Mouse (Mus musculus) limb, embryonic 14.5 days (tissue): ENCODE results near the gene Dgkz. TPM values are rescaled to one million over a fixed set of nuclear protein-coding genes. Genes with fewer than 3 reads are reported as not detected.

ENCODE experiments used
- ATAC-seq: fragments of 200-750 bp; cut with Nextera tagmentation; 2 replicates; pipeline ENCODE4 v1.8.0; 2017; ENCODE audit warnings: low read depth, moderate number of reproducible peaks, moderate TSS enrichment; ENCODE audit not compliant: low FRiP score
- DNase-seq: peaks from one replicate; pipeline ENCODE4 v3.0.0-alpha.2; 2015; ENCODE audit warnings: low spot score
- H3K27ac ChIP-seq: fragments of 300-500 bp; sonication (generic); replicated peaks from 2 replicates; pipeline ENCODE4 v1.5.1; 2014; ENCODE audit warnings: low read depth, mild to moderate bottlenecking, low read length, moderate library complexity, mixed read lengths
- H3K27me3 ChIP-seq: fragments of 300-500 bp; sonication (generic); 2 replicates; pipeline ENCODE4 v1.6.1; 2014; ENCODE audit warnings: low read length, mixed read lengths; ENCODE audit not compliant: control insufficient read depth, insufficient read depth
- H3K36me3 ChIP-seq: fragments of 300-500 bp; sonication (generic); 2 replicates; pipeline ENCODE4 v1.6.1; 2014; ENCODE audit warnings: mild to moderate bottlenecking, low read length, moderate library complexity, mixed read lengths; ENCODE audit not compliant: control insufficient read depth, insufficient read depth
- H3K4me1 ChIP-seq: fragments of 300-500 bp; sonication (generic); 2 replicates; pipeline ENCODE4 v1.6.1; 2014; ENCODE audit warnings: antibody characterized with exemption, low read length, mixed read lengths; ENCODE audit not compliant: control insufficient read depth, insufficient read depth
- H3K4me2 ChIP-seq: fragments of 300-500 bp; sonication (generic); replicated peaks from 2 replicates; pipeline ENCODE4 v1.6.1; 2014; ENCODE audit warnings: low read depth, mild to moderate bottlenecking, low read length, moderate library complexity; ENCODE audit not compliant: severe bottlenecking
- H3K4me3 ChIP-seq: fragments of 300-500 bp; sonication (generic); replicated peaks from 2 replicates; pipeline ENCODE4 v1.5.1; 2014; ENCODE audit warnings: low read length
- H3K9ac ChIP-seq: fragments of 300-500 bp; sonication (generic); 2 replicates; pipeline ENCODE4 v1.6.1; 2014; ENCODE audit warnings: mild to moderate bottlenecking, low read depth, low read length, moderate library complexity; ENCODE audit not compliant: severe bottlenecking
- H3K9me3 ChIP-seq: fragments of 300-500 bp; sonication (generic); 2 replicates; pipeline ENCODE4 v1.6.1; 2016; ENCODE audit warnings: low read length; ENCODE audit not compliant: control insufficient read depth
- POLR2A ChIP-seq: fragments of 200-500 bp; IDR thresholded peaks from 2 replicates; pipeline ENCODE4 v1.8.0; 2012; ENCODE audit warnings: inconsistent platforms, mild to moderate bottlenecking, moderate library complexity, borderline replicate concordance; ENCODE audit not compliant: insufficient read depth, insufficient read length; ENCODE audit errors: extremely low read depth
- WGBS: fragments of 180-500 bp; shearing (Covaris S2); extraction: QIAGEN DNeasy Blood & Tissue Kit; methylation state at CpG from one replicate; pipeline ENCODE4 v1.1.7; 2014; 5-methylcytosine and 5-hydroxymethylcytosine counted together
- polyA plus RNA-seq, 2 experiments: library from polyadenylated mRNA; depleted of rRNA in 1 of 2; stranded (reverse) in 1 of 2; unstranded in 1 of 2; fragments of >200 nt; fragmentation: Nextera tagmentation in 1 of 2; extraction: Ambion mirVana in 1 of 2; gene quantifications; 2 replicates each; pipeline versions ENCODE4 v1.2.1 to v1.2.3; 2012 to 2014

The Dgkz gene
- polyA plus RNA-seq, 2 experiments = 42.4 to 97.1 TPM

GRCm38 (mm10) chr2:91948151-91948509 is 27.5 kb downstream of the Dgkz start:
- H3K9me3 ChIP-seq = no peaks in the 10 kb centered on the region
- no peaks in the 10 kb centered on the region; the same call in 1 of the 2 replicates for H3K36me3 ChIP-seq
- no peak for TF ChIP-seq POLR2A
- no peak overlapping the region for H3K4me3 ChIP-seq
- 73% methylated on average over 6 of the region's 6 CpGs for WGBS
- no peaks in the 10 kb centered on the region for H3K27me3 ChIP-seq
- no peak for ATAC-seq
- no peak overlapping the region for H3K27ac ChIP-seq
- no peak overlapping the region for H3K9ac ChIP-seq
- DNase-seq = no peak
- H3K4me1 ChIP-seq = peaks cover 25% of the 10 kb centered on the region
- H3K4me2 ChIP-seq = no peak overlapping the region

GRCm38 (mm10) chr2:91947397-91948150 is 28.1 kb downstream of the Dgkz start:
- no peak overlapping the region for H3K27ac ChIP-seq
- no peaks in the 10 kb centered on the region for H3K27me3 ChIP-seq
- 56% methylated on average over 11 of the region's 11 CpGs for WGBS
- no peak overlapping the region for H3K4me2 ChIP-seq
- H3K4me1 ChIP-seq = peaks cover 25% of the 10 kb centered on the region
- ATAC-seq (peak; percentile 60), DNase-seq (peak; percentile 39)
- no peak overlapping the region for H3K4me3 ChIP-seq
- no peak overlapping the region for H3K9ac ChIP-seq
- no peaks in the 10 kb centered on the region; the same call in 1 of the 2 replicates for H3K36me3 ChIP-seq
- H3K9me3 ChIP-seq = no peaks in the 10 kb centered on the region
- no peak for TF ChIP-seq POLR2A

- TF ChIP-seq POLR2A = no peak
- H3K9me3 ChIP-seq = no peaks in the 10 kb centered on the region
- H3K4me2 ChIP-seq = no peak overlapping the region
- no peak overlapping the region for H3K27ac ChIP-seq
- no peak overlapping the region for H3K4me3 ChIP-seq
- no peak overlapping the region for H3K9ac ChIP-seq
- no peak for ATAC-seq
- H3K4me1 ChIP-seq = peaks cover 25% of the 10 kb centered on the region
- H3K36me3 ChIP-seq = peaks cover under 1% of the 10 kb centered on the region; the same call in 1 of the 2 replicates
- WGBS = 65% methylated on average over 6 of the region's 6 CpGs
- no peak for DNase-seq
- no peaks in the 10 kb centered on the region for H3K27me3 ChIP-seq
Observed at GRCm38 (mm10) chr2:91946836-91947235, 28.8 kb downstream of the Dgkz start.

DNA sequence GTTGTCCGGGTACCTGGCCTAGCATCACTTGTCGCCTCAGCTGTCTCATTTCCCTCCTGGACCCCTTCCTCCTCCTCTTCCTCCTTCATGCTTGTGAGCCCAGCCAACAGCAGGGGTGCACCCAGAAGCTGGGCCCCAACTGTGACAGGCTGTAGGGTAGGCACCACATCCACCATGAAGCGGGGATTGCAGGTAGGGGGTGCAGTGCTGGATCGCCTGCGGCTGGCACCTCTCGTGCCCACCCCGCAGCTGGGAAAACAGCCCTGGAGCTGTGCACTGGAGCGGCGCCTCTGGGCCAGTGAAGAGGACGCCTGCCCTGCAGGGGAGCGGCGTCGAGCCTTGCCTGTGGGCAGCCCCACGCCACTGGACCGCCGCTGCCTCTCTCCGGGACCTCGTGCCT is 30.2 kb downstream of the Dgkz start, which contains the start of gene Gm9821:
Gm9821 (plus strand) TSS at position 221 of the 400 bp plus-strand sequence.
- H3K27ac ChIP-seq = no peak within 1 kb of the TSS
- H3K27me3 ChIP-seq = no peaks in the 10 kb centered on the region
- H3K4me2 ChIP-seq = no peak within 1 kb of the TSS
- ATAC-seq (no peak), DNase-seq (no peak)
- peaks cover 22% of the 10 kb centered on the region for H3K4me1 ChIP-seq
- H3K9me3 ChIP-seq = no peaks in the 10 kb centered on the region
- WGBS = 89% methylated on average over 18 of the region's 18 CpGs
- TF ChIP-seq POLR2A = no peak
- H3K4me3 ChIP-seq = no peak within 1 kb of the TSS
- H3K9ac ChIP-seq = no peak within 1 kb of the TSS
- H3K36me3 ChIP-seq = peaks cover 6% of the 10 kb centered on the region

DNA sequence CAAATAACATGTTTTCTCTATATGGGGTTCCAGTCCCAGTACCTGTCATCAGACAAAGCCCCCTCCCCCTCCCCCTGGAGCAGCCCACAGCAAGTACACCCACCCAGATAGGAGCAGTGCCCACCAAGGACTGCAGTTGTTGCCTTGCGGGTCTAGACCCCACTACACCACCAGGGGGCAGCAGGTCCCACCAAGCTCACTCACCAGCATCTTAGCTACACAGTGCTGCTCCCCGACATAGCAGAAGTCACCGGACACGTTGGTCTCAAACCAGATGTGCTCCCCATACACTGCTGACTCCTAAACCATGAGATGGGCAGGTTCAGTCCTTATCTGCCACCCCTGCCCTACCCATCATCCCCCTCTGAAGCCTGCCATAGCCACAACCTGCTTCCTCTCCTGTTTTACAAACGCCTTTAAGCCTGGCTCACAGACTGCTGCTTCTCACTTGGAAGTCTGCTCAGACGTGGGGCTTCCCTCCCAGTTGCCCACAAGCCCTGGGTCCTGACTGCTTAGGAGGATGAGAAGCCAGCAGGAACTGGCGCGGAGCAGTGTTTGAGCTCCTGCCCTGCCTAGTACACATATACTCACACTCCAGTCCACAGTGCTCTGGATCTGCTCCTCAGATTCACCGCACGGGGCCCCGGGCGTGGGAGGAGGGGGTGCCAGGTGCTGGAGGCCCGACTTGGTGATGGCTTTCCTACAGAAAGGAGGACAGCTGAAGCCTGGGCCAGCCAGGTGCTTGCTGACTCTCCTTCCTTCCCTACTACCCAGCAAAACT is 31.3 kb downstream of the Dgkz start:
- DNase-seq (peak; percentile 82), ATAC-seq (peak; percentile 80)
- H3K27ac ChIP-seq = no peak overlapping the region
- H3K4me3 ChIP-seq = no peak overlapping the region
- no peaks in the 10 kb centered on the region for H3K27me3 ChIP-seq
- no peak overlapping the region for H3K4me2 ChIP-seq
- no peak for TF ChIP-seq POLR2A
- whole genome bisulfite sequencing = 47% methylated on average over 13 of the region's 13 CpGs
- no peak overlapping the region for H3K9ac ChIP-seq
- peaks cover 17% of the 10 kb centered on the region for H3K36me3 ChIP-seq
- peaks cover 11% of the 10 kb centered on the region for H3K4me1 ChIP-seq
- no peaks in the 10 kb centered on the region for H3K9me3 ChIP-seq
